Mouse (Mus musculus) c-Kit-positive CD71-positive TER-119-positive erythroid progenitor cells, embryonic 14.5 days (primary cell): ENCODE results near the gene Ppp1r9b.
A peak's percentile ranks its signal among the peaks of the same experiment; 100 is the strongest.
"Not testable (repeated sequence)": the region's sequence is repeated elsewhere in the genome, so short reads cannot be mapped to it uniquely, and the experiment has no call there.

ENCODE experiments used
- DNase-seq: peaks from one replicate; pipeline ENCODE4 v3.0.0-alpha.2; 2013; ENCODE audit warnings: low spot score

Gene Ppp1r9b

GRCm38 (mm10) chr11:94990749-94991577 lies at the start of gene Ppp1r9b:
Ppp1r9b (plus strand) TSS chr11:94991035.
- DNase-seq = peak; percentile 85

GRCm38 (mm10) chr11:94941121-94941520 lies 49.7 kb upstream of the Ppp1r9b start:
- DNase-seq = no peak

GRCm38 (mm10) chr11:94941776-94942175 lies 49.1 kb upstream of the Ppp1r9b start:
- no peak for DNase-seq

GRCm38 (mm10) chr11:94942282-94943023 lies 48.4 kb upstream of the Ppp1r9b start:
- DNase-seq = peak; percentile 62

GRCm38 (mm10) chr11:94943054-94943453 lies 47.8 kb upstream of the Ppp1r9b start:
- no peak for DNase-seq

DNA sequence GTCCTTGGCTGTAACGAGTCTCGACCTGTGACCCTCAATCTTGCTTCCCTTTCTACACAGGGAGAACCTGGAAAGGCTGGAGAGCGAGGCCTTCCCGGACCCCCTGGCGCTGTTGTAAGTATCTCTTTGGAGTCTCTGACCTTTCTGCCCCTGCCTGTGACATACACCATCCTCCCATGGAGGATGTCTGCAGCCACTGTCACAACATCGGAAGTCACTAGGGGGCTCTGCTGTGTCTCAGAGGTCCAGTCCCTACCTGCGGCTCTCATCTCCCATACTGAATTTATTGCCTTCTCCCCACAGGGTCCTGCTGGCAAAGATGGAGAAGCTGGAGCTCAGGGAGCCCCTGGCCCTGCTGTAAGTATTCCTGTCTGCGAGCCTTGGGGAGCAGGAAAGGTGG lies 46.5 kb upstream of the Ppp1r9b start:
- no peak for DNase-seq

DNA sequence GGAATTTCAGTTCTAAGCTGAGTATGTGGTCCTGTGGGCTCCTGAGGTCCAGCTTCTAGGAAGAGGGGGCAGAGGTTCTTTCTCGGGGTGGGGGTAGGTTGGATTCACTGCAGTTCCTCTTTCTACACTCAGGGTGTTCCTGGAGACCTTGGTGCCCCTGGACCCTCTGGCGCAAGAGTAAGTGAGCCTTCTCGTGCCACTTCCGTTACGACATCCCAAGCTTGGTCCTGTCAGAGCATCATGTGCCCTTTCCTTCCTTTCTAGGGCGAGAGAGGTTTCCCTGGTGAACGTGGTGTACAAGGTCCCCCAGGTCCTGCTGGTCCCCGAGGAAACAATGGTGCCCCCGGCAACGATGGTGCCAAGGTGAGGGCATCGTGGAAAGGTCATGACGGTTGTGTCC lies 45.6 kb upstream of the Ppp1r9b start:
- no peak for DNase-seq

- DNase-seq = no peak
These were observed 38.7 kb upstream of the Ppp1r9b start for GRCm38 (mm10) chr11:94952169-94952568.

DNA sequence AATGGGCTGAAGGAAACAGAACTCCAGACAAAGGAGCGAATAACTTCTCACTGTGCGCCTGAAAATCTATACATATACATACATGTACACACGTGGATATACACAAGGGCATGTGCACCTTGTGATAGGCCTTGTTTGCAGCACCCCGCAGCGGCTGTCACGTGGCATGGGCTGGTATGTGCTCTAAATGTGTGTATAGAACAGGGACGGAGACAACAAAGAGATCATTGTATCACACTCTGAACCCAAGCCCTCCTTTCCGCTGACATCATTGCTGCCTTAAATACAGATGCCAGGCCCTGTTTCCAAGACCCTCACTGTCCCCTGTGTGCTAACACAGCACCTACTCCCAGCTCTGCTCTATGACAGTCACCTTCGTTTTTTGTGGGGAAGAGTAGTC lies 35.7 kb upstream of the Ppp1r9b start:
- no peak for DNase-seq

DNA sequence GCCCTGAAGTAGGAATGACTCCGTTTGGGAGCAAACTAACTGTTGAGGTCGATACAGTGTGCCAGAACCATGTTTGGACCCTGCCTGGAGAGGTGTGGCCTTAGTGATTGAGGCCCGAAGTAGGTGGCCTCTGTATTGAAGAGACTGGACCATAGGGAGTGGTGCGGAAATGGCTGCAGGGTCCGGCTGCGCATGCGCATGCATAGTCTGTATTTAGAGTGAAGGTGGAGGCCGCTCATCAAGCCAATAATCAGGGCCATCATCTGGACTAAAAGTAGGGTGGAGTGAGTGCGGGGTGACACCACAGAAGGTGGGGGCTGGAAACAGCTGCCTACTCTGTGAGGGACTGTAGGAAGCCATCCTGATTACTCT lies 33.2 kb upstream of the Ppp1r9b start:
- DNase-seq = no peak

GRCm38 (mm10) chr11:94958065-94958858 lies 32.6 kb upstream of the Ppp1r9b start:
- DNase-seq = no peak

- no peak for DNase-seq
These were observed 28.2 kb upstream of the Ppp1r9b start for GRCm38 (mm10) chr11:94962534-94963101.

DNA sequence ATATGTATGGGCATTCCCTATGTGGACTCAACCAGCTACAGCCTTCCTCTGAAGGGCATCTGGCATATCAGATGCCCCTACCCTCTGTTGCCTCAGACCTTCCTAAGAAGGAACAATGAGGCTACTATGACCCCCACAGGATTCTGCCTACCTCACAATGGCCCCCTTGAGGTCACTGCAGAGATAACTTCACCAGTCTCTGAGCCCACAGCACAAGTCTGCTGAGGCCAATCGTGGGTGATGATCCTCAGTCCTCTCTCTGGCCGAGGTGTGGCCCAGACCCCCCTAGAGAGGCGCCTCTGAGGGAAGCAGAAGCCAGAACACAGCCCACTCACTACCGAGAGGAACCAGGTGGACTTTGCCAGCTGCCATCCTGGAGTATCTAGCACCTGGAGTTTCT lies 23.4 kb upstream of the Ppp1r9b start, which contains the start of gene Hils1:
Gene Hils1, plus strand, starts transcription at position 175 of the 400 bp plus-strand sequence.
- DNase-seq = no peak

DNA sequence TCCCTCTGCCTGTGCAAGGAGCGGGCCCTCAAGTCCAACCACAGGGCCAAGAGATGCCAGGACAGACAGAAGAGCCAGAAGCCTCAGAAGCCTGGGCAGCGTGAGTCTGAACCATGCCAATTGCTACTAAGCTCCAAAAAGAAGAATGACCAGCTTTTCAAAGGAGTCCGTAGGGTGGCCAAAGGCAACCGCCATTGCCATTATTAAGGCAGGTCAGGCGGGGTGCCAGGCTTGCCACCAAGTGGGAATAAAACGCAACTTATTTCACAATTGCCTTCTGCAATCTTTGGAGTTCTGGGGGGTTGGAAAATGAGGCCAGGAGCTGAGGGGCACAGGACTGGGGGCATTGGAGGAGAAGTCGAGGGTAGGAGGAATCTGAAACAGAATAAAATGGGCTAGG lies 22.6 kb upstream of the Ppp1r9b start:
- DNase-seq = no peak

DNA sequence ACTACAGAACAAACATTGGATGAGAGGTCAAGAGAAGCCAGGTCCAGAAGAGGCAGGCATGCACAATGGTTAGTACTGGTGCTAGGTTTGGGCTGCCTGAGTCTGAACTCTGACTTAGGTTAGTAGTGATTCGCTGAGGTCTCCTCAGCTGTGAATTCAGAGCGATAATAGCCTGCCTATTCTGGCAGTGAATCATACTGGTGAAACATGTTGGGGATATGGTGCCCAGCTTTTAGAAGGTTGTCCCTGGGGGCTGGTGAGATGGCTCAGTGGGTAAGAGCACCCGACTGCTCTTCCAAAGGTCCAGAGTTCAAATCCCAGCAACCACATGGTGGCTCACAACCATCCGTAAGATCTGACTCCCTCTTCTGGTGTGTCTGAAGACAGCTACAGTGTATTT lies 21.1 kb upstream of the Ppp1r9b start:
- not testable (repeated sequence) for DNase-seq

DNA sequence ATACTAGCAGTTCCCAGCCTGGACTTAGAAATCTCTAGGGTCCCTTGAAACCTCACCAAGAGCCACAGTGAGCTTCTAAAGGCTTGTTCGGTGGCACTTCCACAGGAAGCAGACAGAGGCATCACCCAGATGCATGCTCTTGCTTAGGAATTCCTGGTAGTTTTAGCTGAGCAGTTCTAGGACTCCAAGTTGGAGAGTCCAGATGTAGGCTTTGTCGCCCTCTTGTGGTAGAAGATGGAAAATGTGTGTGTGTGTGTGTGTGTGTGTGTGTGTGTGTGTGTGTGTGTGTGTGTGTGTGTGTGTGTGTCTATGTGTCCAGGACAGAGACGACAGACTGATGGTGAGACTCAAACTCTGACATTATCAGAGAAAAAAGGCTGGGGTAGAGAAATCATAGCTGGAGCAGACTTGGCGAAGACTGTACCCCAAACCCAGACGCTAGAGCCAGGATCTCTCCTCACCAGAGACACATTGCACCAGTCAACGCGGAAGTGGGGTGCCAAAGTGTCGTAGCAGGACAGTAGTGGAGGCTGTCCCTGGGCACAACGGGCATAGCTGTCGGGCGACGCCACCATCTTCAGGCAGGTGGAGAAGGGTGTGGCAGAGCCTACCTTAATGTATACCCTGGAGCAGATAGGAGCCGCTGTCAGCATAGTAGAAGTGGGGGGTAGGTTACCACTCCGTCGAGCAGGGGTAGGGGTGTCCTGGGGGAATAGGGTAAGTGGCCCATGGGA lies 20.5 kb upstream of the Ppp1r9b start:
- DNase-seq = no peak

DNA sequence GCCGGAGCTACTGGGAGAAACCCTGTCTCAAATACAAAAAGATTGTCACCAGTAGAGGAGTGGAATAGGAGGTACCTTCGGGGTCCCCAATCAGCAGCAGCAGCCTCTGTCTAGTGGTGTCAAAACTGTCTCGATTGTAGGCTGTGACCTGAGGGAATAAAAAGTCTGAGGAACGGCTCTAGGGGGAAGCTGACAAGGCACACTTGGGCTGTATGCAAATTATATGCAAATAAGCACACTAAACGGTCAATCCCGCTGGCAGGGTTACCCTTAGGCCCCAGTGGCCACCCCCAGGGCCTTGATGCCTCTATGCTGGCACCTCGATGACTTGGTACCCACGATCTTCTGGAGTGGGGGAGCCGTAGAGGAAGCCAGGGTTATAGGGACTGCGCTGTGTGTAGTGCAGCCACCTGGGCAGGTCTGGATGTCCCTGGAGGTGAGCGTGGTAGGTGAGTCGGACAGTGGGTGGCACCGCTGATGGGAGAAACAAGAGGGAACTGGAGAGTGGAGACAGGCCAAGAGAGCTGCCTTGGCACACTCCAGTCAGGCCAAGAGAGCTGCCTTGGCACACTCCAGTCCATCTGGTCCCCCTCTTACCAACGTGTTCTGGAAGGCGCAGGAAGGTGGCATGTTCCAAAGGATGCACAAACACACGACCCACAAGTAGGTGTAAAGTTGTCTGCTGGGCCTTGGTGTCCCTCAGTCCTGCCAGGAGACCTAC lies 18.8 kb upstream of the Ppp1r9b start:
- DNase-seq = no peak

- no peak for DNase-seq
These were observed 17.9 kb upstream of the Ppp1r9b start for GRCm38 (mm10) chr11:94972887-94973286.

DNA sequence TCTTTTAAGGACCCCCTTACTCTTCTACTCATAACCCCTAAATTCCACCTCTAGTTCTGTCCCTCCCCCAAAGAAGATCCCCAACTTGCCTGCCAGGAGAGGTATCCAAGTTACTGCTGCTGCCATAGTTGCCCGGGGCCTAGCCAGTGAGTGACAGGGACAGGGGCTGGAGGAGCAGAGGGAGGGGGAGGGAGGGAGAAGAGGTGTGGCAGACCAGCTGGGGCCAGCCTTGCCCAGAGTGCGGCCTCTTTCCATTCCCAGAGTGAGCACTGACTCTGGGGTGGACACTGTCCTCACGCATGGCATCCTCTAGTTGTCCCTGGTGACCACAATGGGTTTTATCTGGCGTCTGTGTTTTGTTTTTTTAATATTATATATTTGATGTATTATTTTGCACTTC lies 17.5 kb upstream of the Ppp1r9b start:
- no peak for DNase-seq

DNA sequence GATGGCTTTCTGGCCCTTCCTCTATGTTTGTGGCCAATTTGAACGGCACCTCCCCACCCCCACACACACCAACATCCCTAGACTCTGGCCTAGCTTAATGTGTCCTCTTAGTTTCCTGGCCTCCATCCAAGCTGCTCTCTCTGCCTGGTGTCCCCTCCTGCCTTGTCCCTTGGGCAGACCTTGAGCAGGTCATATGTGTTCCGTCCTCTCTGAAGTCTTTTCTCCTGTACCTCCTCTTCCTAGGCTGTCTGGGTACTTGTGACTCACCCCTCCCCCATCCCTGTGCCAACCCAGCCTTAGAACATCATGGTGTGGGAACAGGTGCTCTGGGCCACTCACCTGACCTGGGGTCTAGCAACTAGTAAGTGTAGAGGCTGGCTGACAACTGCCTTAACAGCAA lies 15.9 kb upstream of the Ppp1r9b start:
- no peak for DNase-seq

- no peak for DNase-seq
These were observed 14.6 kb upstream of the Ppp1r9b start, which contains the start of gene Sgca for GRCm38 (mm10) chr11:94976199-94976598. Sgca (minus strand) TSS chr11:94976327.
